Mouse (Mus musculus): ENCODE data around the gene Palm.

DNA sequence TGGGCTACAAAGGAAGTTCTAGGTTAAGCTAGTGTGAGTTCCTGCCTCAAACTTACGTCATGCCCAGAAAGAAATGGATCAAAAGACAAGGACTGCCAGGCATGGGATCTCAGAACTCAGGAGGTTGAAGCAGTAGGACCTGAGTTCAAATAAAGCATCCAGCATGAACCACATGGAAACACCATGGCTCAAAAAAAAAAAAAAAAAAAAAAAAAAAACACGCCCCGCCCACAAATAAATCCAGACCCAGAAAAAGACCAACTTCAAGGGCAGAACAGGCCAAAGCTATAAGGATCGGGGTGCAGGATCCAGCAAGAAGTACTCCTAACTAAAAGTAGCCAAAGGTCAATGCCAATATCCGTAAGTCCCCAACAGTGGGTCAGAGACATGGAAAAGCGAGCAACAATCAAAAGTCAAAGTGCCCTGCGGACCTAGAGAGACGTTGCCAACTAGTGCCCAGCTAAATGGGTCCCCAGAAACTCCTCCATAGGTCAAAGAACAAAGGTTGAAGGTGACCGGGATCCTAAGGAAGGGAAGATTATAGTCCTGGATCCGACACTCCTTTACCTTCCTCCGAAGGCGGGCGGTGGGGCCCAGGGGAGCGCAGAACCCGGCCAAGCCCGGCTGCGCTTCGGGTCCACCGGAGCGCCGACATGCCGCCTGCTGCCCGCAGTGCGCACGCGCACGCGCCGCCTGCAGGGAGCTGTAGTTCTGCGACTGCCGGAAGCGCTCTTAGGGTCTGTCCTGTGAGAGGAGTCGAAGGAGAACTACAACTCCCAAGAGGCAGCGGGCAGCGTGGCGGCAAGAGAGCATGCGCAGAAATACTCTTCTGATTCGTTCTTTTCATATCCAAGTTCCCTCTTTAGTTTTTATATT is 47.2 kb upstream of the Palm start, which contains the start of gene Polrmt:
- TF ChIP-seq CTCF (IDR thresholded peaks at IDR 0.05; ENCODE audit: extremely low read depth, insufficient read depth, insufficient read length, insufficient replicate concordance) = no peak
- TF ChIP-seq POLR2A (IDR thresholded peaks at IDR 0.05; ENCODE audit: low read depth, low read length) = no peak
